Mouse (Mus musculus) lung, postnatal 0 days (tissue): ENCODE measurements around the gene Cmah.

ENCODE experiments used
- CTCF ChIP-seq: IDR thresholded peaks from 2 replicates; pipeline ENCODE4 v1.5.1; 2016; ENCODE audit warnings: antibody characterized with exemption, mild to moderate bottlenecking
- EP300 ChIP-seq: IDR thresholded peaks from 2 replicates; pipeline ENCODE4 v1.6.1; 2016; ENCODE audit warnings: antibody characterized with exemption, mild to moderate bottlenecking, control low read depth

- TF ChIP-seq CTCF (no peak), EP300 (no peak)
Measured at GRCm38 (mm10) chr13:24511367-24511766, 184.2 kb downstream of the Cmah start.
